Mouse (Mus musculus) WW6 (cell line): Measurements from ENCODE around the gene Olfr76.
"Not testable (repeated sequence)": the region's sequence is repeated elsewhere in the genome, so short reads cannot be mapped to it uniquely, and the experiment has no call there.

Source experiments
- DNase-seq: peaks from one replicate; pipeline ENCODE4 v3.0.0-alpha.2; 2013; ENCODE audit warnings: low read depth, low spot score

Olfr76 gene

GRCm38 (mm10) chr19:12123103-12123502 is at the start of gene Olfr76:
Gene Olfr76 (minus strand): TSS chr19:12123203.
- no peak for DNase-seq

- DNase-seq, result not testable (repeated sequence)
These were observed 47.1 kb upstream of the Olfr76 start, which contains the start of gene Olfr1555-ps1 for GRCm38 (mm10) chr19:12170062-12170599. Gene Olfr1555-ps1 (minus strand): TSS chr19:12170112.

GRCm38 (mm10) chr19:12145452-12145851 is 22.4 kb upstream of the Olfr76 start:
- DNase-seq, result no peak

GRCm38 (mm10) chr19:12143356-12143755 is 20.4 kb upstream of the Olfr76 start:
- no peak for DNase-seq

GRCm38 (mm10) chr19:12134289-12134688 is 11.3 kb upstream of the Olfr76 start:
- no peak for DNase-seq

GRCm38 (mm10) chr19:12116464-12116863 is 6.5 kb downstream of the Olfr76 start:
- DNase-seq, result no peak

- DNase-seq, result no peak
These were observed 7.2 kb downstream of the Olfr76 start, which contains the start of gene Olfr1428 for GRCm38 (mm10) chr19:12115797-12116196. Gene Olfr1428 (minus strand): TSS chr19:12115897.

- no peak for DNase-seq
These were observed 9.2 kb downstream of the Olfr76 start for GRCm38 (mm10) chr19:12113807-12114206.

- no peak for DNase-seq
These were observed 18.5 kb downstream of the Olfr76 start for GRCm38 (mm10) chr19:12104541-12104940.

GRCm38 (mm10) chr19:12103234-12103633 is 19.8 kb downstream of the Olfr76 start, which contains the start of gene Olfr1427:
Gene Olfr1427 (minus strand): TSS chr19:12103334.
- no peak for DNase-seq

- DNase-seq, result no peak
These were observed 31.1 kb downstream of the Olfr76 start, which contains the start of gene Olfr1426 for GRCm38 (mm10) chr19:12091913-12092312. Gene Olfr1426 (minus strand): TSS chr19:12092013.

GRCm38 (mm10) chr19:12077631-12078030 is 45.4 kb downstream of the Olfr76 start, which contains the start of gene Olfr1425:
Gene Olfr1425 (minus strand): TSS chr19:12077731.
- not testable (repeated sequence) for DNase-seq

GRCm38 (mm10) chr19:12069546-12069945 is 53.5 kb downstream of the Olfr76 start:
- DNase-seq, result not testable (repeated sequence)
